Mouse (Mus musculus) heart, postnatal 36 days (tissue): ENCODE measurements at regions not wholly inside any gene's neighbourhood (a gene's known extent, or its start where the extent isn't known, plus 50 kb on each side); places are given as distances from the start of the nearest gene placed in this dataset.

Experiments used
- DNase-seq, 2 experiments: peaks; one replicate each; pipeline ENCODE4 v3.0.0; 2021 to 2022
- intact Hi-C: fragments of 180-260 bp; cut with DNase I; formaldehyde crosslinking; loops from one replicate; pipeline ENCODE4 v1.15.1; 2025

DNA sequence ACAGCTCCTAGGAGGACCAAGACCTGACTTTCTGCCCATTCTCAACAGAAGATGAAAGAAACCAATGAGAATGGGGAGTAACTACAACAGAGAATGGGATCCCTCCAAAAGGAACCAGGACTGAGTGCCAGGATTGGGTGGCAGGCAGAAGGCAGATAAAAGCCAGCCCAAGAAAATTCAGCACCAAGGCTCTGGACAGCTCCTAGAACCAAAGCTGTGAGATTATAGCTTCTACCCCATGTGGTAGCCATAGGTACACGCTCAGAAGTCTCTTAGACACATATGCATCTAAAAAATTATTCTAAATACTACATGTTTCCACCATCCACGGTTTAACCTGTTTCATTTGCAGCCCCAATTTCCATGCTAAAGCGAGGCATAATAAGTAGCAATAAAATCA, 425.8 kb upstream of the Zdhhc25 start:
- intact Hi-C loops: no loop called here
- peak in 1 of 2 experiments; percentile 3 for DNase-seq

DNA sequence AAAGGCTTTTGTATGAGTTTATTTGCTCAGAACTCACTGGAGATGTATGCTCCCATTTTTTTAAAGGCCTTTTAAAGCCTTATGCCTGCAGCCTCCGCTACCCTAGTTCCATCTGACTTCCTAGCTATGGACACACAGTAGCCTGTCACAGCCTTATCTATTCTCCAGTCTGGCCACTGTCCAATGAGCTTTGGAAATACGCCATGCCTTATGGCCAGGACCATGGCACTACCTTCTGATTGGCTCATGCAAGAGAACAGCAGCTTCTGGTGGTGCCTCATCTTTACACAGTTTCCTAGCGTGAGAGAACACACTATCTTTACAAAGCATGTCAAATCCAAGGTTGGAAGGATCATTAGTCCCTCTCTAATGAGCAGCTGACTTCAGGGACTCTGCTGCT, 424.1 kb upstream of the Zdhhc25 start:
- intact Hi-C loops: no loop called here
- DNase-seq: no peak

DNA sequence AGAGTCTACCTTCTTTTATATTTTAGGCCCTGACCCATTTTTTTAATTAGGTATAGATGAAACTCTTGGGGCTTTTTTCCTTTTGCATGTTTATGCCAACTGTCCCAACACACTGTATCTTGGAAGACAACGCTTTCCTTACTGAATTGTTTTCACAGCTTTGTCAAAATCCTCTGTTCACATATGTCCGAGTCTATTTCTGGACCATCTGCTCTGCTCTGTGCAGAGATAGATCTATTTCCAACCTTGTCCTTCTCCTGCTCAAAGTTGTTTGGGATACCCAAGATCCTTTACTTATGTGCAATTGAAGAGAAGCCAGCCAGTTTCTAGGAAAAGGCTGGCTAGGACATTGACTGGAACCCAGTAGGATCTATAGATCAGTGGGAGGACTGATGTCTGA, 403.6 kb upstream of the Zdhhc25 start:
- intact Hi-C loops: no loop called here
- no peak for DNase-seq

DNA sequence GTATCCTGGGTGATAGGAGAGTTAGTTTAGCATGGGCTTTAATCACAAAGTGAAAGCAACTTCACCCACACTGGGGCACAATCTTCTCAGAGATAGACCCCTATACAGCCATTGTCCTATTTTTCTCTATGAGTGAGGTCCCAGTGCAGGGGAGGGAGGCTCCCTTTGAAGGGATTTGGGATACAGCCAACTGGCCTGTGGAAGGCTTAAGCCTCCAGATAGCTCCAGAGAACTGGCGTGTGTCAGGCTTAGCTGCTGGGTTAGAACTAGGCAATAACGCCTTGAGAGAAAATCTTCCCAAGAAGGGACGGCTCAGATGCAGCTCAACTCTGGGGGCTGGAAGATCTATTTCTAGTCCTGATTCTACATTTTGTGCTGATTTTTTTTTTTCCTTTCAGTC, 397.4 kb upstream of the Zdhhc25 start:
- no peak for DNase-seq
- intact Hi-C loops: no loop called here

DNA sequence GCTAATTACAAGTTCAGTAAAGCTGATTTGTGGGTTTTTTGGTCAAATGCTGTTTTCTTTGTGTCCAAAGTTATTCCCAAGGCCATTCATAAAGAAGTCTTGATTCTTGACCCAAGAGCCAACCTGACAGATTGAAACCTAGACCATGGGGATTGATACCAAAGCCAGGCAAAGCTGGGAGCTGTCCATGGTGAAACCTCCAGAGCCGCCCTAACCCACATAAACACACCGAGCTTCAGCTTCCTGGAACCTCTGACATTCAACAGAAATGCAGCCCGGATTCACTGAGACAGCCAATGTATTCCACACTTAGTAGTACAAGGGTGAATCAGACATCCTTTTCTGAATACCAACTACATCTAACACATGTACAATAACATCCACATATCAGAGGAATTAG, 386.7 kb upstream of the Zdhhc25 start:
- intact Hi-C loops: no loop called here
- DNase-seq: no peak

DNA sequence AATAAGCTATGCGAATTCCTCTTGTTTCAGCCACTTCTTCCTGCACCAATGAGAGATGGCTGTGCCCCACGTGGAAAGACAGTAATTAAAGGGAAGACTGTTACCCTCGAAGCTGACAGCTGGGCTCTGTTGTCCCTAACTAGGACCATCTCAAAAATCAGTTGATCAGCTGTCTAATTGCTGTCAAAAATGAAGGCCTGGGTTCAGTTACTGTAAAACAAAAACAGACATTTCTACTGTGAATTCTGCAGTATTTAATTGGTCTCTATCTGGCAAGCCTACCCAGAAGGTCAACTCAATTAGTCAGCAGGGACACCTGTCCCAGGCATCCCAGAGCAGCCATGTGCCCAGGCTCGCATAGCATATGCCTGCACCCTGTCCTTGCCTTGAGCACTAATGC, 385.8 kb upstream of the Zdhhc25 start:
- intact Hi-C loops: no loop called here
- DNase-seq: no peak

DNA sequence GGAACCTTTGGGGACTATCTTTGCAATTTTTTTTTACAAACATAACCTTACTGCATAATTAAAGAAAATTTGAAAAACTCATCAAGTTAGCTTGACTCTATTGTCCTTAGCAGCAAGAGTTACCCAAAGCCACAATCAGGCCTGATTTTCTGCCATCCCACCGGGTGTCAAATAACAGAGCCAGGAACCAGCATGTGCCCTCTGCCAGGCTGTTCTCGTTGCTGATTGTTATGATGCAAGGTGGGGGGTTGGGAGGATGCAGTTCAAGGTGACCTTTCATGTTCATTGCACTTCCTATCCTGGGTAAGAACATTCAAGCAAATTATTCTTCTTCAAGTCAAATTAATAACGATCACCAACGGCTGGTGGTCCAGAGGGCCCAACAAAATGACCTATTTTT, 370.6 kb upstream of the Zdhhc25 start:
- no peak for DNase-seq
- intact Hi-C loops: no loop called here

DNA sequence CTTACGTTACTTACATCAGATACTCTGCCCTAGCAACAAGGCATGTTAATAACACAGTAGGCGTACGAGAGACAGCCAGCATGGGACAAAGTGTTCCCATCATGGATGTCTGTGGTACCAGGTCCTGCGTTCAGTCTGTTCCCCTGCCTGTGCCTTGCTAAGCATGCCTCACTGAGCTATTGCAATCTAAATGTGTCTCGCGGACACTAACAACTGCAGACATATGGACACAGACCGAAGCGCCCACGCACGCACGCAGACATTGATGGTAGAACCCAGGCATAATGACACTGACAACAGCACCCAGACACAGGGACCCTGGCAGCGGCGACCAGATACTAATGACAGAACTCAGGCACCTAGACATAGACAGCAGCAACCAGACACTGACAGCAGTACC, 355.5 kb upstream of the Zdhhc25 start:
- intact Hi-C loops: no loop called here

DNA sequence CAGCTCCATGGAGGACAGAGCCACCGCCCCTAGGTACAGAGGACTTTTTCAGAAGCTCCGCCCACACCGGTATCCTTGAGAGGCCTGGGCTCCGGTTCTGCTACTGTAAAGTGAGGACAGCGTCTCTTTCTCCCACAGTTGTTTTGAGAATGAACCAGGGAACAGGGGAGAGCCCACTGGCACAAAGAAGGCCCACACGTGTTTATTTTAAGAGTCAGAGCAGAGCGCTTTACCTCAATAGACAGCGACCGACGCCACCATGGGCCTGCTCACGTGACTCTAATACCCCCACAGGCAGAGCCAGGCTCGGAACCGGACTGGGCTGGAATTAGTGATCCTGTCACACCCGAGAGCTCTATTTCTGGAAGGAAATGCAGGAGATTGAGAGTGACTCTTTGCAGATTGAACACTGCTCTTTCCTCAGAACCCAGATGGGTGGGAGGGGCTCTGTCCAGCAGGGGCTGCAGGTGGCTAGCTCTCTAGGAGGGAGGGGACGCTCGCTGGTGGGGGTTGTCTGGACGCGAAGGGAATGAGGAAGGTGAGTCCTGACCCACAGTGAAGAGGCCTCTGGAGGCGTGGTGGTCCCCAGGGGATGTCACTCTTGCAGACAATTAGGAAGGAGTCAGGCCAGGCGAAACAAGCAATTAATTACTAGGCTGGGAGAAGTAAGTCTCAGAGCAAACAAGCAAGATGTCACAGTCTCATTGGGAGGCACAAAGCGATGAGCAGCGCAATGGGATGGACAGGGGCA, 354.4 kb upstream of the Zdhhc25 start:
- intact Hi-C loops: no loop called here
- no peak for DNase-seq

More for the DNA sequence above, 355.5 kb upstream of the Zdhhc25 start:
- DNase-seq: no peak

DNA sequence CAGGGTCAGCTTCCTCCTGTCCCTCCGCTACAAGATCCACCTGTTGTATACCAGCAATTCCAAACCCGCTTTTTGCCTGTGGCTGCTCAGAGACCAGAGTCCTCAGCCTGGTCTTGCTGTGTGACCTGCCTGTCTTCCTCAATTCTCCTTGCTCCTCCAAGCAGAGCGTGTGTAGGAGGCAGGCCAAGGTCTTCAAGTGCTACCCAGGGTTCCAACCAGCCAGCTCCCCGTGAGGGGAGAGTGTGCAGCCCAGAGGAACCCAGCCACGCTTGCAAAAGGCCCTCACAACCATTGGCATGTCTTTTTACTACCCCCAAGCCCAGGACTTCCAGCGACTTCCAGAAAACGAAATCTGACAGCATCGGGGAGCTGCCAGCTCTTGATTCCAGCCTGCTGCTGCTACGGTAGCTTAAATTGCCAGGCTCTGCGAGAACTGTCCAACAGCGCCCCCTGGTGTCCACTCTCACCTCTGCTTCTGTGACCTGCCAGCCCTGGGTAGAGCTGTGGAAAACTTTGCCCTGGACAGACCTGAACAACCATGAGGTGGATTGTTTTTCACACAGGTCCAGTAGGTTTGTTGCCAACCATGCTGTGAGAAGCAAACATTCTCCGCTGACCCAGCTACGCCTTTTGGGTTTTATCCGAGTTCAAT, 352.0 kb upstream of the Zdhhc25 start:
- DNase-seq: peak; percentile 79 to 88
- intact Hi-C loops: loop anchor here (1.0 kb wide), 1 partner anchor 623 kb away; no protein-coding TSS in a partner anchor

DNA sequence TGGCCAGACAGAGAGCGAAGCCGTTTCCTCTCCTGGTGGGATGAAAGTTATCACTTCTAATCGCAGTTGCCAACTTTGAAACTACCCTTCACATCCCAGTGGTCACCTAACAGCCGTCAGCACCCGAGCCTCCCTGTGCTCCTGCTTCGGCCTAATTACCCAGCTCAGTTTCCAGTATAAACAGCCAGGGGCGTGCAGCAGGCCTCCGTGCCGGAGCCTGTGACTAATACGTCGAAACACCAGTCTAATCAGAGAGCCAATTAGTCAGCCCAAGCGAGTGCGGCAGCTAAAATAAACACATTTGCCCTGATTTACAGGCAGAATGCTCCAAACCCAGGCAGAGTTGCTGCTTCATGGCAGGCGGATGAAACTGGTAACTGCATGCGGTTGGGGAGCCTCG, 312.1 kb upstream of the Zdhhc25 start:
- intact Hi-C loops: no loop called here

DNA sequence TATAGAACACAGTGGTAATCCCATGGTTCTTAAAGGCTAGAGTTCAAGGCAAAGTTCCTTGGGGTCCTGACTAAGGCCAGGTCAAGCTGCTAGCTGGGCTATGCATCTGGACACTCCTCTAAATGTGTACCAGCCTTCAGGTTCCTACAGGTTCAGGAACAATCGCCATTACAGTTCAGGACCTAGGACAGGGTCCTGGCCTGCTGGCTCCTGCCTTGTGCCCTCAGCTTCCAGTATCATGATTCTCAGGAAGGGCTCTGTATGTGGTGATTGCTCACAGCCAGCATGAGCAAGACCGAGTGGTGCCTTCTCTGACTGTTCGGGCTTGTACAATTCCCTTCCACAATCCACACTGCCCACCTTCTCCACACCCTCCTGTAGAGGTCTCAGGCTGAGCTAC, 311.4 kb upstream of the Zdhhc25 start:
- intact Hi-C loops: no loop called here
- no peak for DNase-seq

More for the DNA sequence above, 312.1 kb upstream of the Zdhhc25 start:
- DNase-seq: no peak

DNA sequence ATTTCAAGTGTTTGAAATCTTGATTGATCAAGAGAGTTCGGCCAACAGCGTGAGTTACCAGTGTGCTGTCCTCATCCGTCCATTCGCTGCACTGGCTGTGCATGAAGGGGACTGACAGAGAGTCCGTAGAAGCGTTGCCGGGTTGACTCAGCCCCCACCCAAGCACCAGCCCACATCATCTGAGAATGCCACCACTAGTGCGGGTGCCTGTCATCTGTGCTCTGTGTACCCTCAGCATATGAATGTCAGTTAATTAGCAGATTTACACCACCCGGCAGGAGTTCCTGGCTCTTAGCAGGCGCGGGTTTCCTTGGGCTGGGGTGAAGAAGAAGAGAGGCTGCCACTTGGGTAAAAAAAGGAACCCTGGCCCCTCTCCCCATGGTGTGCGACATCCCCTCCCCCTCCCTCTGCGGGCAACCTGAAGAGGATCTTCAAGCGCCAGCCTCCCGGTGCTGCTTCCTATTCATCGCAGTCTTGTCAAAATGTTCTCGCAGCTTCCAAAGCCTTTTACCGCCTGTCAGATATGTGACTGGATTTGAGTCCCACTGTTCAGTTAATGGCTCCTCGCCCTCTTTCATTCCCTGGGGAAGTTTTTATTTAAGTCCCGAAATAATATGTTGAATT, 309.2 kb upstream of the Zdhhc25 start:
- no peak for DNase-seq
- intact Hi-C loops: no loop called here

DNA sequence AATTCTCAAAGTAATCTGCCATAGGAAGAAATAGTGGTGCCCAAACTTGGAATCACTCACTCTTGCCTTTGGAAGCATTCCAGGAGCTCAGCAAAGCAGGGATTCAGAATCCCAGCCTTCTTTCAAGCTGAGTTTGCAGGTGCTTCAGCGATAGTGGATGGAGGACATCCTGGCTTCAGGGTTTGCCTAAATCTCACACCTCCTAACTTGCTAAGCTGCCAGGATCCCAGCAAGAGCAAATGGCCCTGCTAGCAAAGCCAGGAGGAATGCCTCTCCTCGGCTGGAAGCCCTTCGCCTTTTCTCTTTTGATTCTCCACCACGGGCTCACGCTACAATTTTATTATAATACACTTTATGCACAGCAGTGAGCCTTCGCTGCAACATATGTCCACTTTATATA, 301.0 kb upstream of the Zdhhc25 start:
- DNase-seq: no peak
- intact Hi-C loops: no loop called here

DNA sequence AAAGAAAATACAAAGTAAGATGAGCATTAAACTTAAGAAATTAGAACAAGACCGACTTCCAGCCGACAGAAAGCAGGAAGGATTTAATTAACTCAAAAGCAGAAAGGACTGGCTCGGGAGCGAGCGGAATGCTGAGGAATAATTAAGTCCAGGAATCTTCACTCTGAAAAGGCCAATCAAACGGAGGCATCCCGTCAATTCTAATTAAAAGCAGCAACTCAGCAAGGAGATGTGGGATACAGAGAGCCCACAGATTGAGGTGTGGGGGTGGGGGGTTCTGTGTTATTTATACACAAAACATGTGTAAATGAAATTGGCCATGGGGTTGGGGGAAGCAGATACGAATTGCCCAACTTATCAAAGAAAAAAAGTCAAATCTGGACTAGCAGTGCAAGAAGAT, 288.9 kb upstream of the Zdhhc25 start:
- no peak for DNase-seq
- intact Hi-C loops: no loop called here

DNA sequence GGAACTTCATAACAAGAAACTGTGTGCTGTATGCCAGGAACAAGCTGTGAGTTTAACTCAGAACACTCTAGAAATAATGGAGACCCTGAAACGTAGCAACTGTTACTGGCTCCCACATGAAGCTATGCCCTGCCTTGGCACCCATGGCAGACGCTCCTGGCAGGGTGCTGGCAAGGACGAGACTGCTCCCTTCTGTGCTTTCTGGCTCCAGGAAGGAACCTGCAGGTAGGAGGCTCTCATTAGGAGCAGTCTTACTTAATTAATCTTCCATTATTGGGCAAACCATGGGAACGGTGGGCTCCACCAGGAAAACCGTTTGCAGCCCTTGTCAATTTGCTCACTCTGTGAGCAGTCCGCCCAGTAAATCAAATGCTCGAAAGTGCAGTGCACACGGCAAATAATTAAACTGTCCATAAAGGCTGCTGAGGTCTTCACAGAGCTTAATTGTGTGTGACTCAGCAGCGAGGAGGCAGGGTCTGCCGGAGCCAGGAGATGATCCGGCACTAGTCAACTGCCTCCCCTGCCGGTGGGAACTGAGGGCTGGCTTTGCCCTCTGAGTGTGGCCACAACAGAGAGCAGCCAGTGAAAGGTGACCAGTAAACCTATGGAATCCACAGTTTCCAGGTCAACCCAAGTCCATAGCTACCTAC, 285.2 kb upstream of the Zdhhc25 start:
- no peak for DNase-seq
- intact Hi-C loops: no loop called here

DNA sequence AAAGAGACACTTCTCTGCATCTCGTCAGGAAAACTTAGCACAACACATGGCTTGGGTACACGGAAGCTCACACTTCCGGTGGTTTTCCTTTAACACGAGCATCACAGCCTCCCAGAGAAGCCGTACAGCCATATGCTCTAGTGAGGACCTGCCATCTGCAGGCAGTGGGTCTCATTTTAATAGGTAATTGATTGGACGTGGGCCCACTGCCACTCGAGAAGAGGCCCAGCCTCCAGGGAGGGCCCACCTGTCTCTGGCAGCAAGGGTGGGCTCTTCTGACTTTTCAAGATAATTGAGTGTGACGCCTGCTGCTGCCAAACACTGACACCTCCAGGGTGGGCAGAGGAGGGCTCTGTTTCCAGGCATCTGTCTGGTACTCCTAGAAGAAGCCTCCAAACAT, 282.1 kb upstream of the Zdhhc25 start:
- intact Hi-C loops: no loop called here
- no peak for DNase-seq

DNA sequence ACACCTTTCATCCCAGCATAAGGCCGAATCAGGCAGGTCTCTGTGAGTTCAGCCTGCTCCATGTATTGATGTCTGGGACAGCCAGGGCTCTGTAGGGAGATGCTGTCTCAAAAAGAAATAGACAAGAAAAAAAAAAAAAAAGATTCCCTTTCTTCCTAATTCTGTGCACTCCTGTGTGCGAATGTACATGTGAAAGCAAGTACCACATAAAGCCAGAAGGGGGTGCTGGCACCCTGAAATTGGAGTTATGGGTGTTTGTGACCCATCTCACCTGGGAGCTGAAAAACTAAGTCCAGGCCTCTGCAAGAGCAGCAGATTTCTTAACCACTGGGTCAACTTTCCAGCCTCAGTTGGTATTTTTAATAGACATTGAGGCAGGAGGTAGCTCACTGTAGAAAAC, 280.6 kb upstream of the Zdhhc25 start:
- intact Hi-C loops: no loop called here

DNA sequence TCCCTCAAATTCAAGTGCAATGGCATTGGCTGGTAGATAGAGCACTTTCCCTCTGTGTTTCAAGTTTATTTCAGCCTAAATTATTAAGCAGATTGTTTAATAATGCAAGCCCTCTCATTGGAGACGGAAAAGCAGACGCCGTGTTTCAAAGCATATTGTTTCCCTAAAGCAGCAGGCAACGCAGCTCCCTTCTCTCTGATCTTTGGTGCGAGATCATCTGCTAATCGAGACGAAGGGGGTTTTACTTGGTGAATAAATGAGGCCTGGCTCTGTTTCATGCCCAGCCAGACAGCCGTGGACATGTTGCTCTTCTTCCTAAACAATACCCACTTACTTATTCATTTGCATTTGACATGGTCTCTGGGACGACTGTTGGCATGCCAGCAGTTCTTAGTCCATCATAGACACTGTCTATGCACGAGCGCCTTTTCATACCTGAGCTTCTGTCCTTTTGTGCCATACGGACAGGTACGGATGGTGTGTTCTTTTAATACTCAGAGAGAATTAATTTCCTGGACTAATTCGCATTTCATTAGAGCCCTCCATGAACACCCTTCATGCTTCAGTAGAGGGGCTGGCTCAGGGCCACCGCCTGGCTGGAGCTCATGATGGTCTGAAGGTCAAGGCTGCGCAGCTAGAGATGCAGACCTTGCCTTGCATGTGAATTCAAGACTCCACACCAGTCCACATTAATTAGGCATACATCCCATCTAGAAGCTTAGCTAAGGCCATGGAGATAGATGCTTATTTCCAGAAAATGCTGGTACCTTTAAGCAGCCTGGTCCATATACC, 276.3 kb upstream of the Zdhhc25 start:
- intact Hi-C loops: no loop called here
- no peak for DNase-seq

More for the DNA sequence above, 280.6 kb upstream of the Zdhhc25 start:
- DNase-seq: no peak

DNA sequence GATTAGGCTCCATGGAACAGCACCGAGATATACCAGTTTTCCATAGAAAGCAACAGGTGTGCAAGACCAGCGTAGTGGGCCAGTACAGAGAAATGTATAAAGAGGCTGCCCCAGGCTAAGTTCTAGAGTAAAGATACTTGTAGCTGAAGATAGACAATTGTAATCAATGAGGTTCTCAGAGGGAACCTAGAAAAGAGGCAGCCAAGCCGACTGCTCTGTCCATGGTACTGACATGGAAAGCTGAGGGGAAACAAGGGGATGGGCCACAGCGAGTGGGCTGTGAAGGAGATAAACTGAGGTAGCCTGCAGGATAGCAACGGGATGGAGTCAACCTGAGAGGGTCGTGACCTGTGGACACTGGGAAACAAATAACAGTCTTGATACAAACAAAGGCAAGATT, 275.0 kb upstream of the Zdhhc25 start:
- no peak for DNase-seq
- intact Hi-C loops: no loop called here

DNA sequence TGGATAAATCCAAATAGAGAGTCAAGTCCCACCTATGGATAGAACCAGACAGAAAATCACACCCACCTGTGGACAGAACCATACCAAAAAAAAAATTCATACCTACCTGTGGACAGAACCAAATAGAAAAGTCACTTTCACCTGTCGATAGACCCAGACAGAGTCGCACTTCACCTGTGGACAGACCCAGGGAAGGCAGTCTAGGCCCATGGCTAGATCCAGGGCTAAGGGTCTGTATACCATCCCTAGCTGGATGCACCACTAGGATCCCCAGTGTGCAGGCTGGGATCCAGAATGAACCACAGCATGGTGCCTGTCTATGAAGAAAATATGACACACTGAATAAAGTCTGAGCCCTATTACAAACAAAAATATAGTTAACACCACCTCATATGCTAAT, 246.9 kb upstream of the Zdhhc25 start:
- no peak for DNase-seq
- intact Hi-C loops: no loop called here
